Mouse (Mus musculus) adrenal gland, postnatal 36 days (tissue): ENCODE results near the gene Gadl1. TPM values are rescaled to one million over a fixed set of nuclear protein-coding genes. Genes with fewer than 3 reads are reported as not detected.

Source experiments
- DNase-seq, 2 experiments: peaks; one replicate each; pipeline ENCODE4 v3.0.0; 2021; ENCODE audit warnings: mixed read lengths in 1 of 2
- long read RNA-seq, 2 experiments: library from polyadenylated mRNA; stranded (forward); transcript quantifications; one replicate each; pipeline ENCODE4 v2.0.0; 2021; ENCODE audit warnings: borderline sequencing depth in 2 of 2
- total RNA-seq, 2 experiments: library from RNA; stranded (reverse); gene quantifications; 2 replicates each; pipeline ENCODE4 v1.2.3; 2021

Gene Gadl1
- under 1 TPM; 0.10 to 0.30 TPM for total RNA-seq
- long read RNA-seq, experiment 1: 0 reads
- long read RNA-seq, experiment 2: 0 reads

DNA sequence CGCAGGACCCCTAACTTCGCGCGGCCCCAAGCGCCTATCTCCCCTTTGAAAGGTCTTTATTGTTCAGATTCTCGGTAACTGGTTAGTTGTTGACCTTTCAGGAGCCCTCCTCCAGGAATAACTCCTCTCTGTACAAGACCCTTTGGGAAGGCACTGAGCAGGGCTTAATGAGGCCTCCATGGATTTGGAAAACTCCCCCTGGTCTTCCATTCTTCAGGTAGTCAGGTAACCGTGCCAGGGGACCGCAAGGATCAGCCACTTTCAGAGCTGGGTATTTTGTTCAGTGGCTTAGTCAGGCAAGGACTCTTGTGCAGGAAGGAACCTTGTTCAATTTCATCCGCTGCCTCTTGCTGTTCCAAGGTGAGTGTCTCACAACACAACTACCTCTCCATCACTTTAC lies at the start of gene Gadl1:
Gene Gadl1, plus strand, starts transcription at position 301 of the 400 bp plus-strand sequence.
- DNase-seq: no peak

DNA sequence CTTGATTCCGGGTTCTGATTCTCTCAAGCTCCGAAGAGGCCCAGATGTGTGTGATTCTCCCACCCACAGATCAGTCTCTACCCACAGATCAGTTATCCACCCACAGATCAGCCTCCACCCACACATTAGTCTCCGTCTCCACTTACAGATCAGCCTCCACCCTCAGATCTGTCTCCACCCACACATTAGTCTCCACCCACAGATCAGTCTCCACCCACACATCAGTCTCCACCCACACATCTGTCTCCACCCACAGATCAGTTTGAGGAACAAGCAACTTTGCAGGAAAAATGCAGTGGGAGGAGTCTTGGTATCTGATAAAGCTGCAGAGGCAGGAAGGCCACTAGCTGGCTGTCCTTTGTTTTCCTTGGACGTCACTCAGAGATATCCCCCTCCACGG lies 46.5 kb upstream of the Gadl1 start:
- no peak for DNase-seq

DNA sequence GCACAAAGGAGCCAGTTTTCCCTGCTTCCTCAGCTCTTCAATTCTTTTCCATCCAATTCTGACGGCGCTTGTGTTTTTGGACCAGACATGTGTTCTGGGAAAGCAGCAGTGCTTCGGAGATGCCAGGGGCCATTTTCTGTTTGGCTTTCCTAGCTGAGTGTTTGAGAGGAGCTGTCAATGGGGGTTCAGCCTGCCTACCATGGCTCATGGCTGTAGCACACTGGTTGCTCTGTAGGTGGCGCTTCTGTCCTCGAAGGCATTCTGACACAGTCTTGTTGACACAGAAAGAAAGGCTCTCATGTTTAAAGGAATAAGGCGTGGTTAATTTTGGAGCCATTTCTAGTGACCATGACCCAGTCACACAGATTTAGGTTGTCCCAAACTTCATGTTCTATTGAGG lies 45.9 kb upstream of the Gadl1 start:
- peak; percentile 40 for DNase-seq

DNA sequence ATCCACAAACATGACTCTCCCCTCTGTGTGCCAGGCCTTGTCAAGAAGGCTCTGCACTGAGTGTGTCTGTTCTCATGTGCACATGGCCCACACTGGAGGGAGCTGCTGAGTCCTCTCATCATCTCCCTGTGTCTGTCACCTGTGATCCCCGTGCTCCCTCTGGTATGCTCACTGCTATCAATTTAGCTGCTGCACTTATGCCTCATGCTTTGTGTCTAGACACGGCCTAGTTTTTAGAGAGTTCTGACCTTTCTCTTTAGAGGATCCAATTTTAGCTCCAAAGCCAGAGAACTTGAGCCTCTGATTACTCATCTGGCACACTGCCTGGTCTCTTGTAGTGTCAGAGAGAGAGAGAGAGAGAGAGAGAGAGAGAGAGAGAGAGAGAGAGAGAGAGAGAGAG lies 42.0 kb upstream of the Gadl1 start:
- DNase-seq: peak; percentile 77 to 81

DNA sequence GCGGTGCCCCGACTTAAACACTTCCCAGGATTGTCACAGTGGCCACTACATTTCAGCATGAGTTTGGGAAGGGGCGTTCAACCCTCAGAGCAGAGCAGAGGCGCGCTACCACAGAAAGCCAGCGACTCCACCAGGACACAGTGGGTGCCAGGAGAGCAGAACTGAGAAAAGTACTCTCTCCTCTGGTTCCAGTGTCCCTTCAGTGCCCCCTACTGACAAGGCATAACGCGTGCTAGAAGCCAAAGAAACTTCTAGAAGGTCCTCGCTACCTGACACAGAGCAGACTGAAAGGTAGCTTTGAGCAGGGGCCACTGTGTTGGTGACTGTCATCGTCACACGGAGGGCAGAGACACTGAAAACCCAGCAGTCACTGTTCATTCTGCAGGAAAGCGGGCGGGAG lies 39.1 kb upstream of the Gadl1 start:
- DNase-seq: peak in 1 of 2 experiments; percentile 16

DNA sequence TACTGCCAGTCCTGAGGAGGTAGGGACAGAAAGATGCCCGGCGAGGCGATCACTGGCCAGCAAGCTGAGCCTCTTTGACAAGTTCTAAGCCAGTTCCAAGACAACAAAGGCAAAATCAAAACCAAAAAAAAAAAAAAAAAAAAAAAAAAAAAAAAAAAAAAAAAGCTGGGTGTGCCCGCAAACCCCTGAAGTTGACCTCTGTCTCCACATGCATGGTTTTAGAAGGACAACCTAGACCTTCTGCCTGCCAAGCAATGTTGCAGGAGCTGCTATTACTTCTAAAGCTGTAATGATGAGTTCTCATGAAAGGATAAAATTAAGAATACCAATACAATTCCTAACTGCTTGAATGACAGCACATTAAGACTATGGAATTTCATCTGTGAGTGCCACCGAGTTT lies 38.6 kb upstream of the Gadl1 start:
- no peak for DNase-seq

DNA sequence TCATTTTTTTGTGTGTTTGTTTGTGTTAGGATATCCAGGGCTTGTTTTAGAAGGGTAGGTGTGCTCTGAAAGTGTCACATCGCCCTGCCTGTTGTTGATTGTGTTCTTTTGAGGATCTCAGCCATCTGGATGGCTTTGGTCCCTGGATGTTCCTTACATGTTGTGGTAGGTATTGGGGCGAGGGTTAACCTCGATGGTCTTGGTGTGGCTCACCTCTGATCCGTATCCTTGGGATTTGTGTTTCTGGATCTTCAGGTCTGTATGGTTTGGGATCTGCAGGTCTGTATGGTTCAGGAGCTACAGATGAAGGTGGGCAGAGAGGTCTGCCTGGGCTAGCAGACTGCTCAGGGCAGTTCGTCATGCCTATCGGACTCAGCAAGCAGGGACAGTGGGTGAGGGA lies 28.8 kb upstream of the Gadl1 start:
- DNase-seq: no peak

DNA sequence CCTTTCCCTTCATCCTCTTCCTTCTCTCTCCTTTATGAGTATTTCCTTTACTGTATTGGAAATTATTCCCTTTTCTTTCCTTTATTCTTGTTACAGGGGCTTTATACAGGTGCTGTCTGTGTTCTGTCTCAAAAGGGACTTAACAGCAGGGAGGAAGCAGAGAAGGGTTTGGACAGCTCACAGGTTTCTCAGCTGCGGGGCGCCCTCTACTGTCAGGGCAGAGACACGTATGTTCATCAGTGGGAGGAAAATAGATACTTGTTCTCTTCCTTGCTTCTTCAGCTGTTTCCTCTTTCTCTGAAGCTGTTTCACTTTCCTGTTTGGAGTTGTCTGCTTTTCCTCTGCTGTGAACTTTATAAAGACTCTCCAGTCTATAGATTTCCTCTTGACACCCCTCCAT lies 28.1 kb upstream of the Gadl1 start:
- DNase-seq: peak; percentile 73 to 80

DNA sequence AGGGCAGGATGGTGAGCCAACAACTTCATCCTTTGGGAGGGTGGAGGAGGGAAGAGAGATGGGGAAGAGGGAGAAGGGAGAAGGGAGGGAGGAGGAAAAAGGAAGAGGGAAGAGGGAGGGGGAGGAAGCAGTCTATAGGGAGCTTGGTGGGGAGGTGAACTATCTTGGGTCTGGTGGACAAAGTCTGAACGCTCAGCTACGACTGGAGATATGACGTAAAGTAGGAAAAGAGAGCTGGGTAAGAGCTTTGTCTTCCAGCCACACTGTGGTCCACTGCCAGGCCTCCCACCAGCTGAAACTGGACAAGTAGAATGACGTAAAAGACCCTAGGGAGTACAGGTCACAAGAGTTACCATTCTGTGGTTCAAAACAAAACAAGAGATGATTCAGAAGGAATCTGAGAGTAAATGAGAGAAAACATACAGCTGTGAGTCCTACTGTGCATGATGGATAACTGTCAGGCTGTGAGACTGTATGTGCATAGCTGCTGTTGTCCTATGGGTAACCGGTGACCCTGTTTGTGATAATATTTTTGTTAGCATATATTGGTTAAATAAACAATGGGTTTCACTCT lies 26.5 kb upstream of the Gadl1 start:
- DNase-seq: no peak

DNA sequence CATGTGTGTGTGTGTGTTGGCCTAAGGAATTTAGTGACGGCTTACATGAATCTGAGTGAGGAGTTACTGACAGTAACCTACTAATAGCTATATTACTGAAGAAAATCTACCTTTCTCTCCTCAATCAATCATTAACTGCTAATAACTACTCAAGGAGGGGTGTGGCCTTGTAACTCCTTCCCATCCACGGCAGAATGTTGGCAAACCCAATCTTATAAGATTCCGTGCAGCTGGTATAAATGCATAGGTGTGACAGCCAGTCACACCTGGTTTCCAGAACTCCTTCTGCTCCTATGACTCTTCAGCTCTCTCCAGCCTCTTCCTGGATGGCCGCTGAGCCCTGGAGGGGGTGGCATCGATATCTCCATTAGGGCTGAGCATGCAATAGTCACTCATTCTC lies 25.8 kb upstream of the Gadl1 start:
- no peak for DNase-seq

DNA sequence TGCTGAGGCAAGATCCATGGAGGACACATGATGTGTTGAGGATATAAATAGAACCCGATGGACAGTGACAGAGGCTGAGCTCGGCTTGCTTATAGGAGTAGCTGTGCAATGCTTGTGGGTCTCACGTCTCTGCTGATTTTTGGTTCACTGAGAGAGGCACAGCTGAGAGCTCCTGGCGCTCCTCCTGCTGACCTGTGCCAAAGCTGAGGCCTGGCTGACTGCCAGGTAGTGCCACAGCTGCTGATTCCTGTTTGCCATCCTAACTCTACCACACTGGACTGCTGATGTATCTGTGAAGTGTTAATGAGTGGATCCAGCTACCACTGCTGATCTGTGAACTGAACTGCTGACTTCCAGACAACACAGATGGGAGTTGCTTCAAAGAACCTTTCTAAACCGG lies 21.7 kb upstream of the Gadl1 start:
- DNase-seq: no peak

DNA sequence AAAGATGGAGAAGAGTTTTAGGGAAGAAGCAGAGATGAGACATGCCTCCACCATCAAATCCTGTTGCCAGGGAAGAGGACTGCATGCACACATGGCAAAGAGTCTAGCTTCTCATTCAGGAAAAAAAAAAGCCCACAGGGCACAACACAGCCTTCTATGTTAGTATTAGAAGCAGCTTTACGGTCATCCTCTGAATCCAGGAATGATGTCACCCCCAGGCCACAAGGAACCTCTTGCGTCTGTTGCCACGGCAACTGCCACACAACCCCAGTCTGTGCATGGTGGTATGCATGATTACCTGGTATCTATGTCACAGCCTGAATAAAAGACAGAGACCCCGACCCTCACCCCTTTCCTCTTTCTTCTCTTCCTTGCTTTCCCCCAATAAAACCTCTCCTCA lies 16.1 kb upstream of the Gadl1 start:
- no peak for DNase-seq

DNA sequence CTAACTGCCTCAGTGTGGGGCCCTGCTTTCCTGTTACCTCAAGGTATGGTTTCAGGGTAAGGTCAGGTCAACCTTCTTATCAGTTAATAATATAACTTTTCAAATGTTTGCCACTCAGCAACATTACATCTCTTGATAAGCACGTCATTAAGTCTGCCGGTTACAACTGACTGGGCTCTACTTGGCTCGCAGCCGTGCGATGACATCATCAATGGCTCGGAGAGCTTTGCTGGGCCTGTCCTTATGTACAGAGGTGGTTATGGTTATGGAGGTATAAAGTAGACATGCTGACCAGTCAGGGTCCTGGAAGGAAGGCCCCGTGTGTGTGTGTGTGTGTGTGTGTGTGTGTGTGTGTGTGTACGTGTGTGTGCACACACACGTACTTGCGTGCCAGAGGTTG lies 15.3 kb upstream of the Gadl1 start:
- DNase-seq: peak; percentile 25 to 26

DNA sequence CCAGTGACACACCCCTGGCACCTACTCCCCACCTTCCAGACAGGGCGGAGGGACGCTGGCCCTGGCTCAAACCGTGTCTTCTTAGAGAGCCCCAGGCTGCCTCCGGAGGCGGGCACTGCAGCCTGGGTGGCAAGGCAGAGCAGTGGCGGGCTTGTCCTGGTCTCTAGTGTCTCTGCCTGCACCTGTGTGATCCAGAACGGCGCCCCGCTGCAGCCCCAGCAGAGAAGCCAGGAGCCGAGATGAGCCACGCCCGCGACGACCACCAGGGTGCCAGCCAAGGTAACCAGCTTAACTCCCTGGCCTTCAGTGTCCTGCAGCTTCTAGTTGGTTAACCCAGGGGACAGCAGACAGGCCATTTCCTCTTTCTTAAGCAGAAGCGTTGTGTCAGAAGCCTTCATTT lies 930 bp upstream of the Gadl1 start:
- no peak for DNase-seq

DNA sequence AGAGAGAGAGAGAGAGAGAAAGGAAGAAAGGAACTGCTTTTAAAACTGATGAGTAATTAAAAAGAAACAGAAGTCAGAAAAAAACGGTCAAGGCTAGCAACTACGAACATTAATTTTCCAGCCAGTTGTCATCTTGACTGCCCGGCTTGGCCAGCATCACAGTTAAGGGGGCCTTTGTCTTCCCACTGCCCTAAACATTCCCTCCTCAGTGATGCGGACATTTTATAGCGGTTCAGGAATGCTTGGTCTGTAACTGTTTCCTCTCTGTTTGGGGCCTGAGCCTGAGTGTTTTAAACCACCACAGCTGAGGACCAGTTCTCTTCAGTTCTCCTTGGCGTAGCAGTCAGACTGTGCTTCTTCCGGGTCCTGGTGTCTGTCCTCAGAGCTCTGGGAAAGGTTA lies 4.8 kb downstream of the Gadl1 start:
- no peak for DNase-seq

DNA sequence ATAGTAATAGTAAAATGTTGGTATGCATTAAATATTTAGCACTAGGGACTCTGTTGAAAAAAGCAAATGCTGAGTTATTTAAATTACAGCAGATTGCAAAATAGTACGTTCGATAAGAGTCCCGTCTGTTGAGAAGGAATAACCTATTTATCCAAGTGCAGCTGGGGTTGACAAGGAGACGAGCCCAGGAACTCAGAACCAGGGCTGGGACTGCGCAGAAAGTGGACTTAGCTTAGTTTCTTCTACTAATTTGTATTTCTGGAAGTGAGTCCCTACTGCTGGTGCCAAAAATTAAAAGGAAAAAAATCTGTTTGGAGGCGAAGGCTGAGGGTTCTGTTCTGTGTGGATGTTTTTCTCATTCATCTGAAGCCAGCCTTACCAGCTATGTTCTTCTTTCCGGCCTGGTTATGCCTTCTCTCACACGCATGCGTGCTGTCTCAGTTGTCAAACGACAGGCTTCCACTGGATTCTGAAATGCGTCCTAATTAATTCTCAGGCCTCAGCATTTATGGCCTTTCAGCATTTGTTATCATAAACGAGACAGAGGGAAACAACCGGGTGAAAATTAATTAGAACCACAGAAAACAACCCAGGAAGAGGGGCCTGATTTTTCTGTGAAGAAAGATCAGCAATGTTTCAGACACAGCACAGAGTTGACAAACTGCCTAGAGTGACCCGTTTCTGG lies 6.5 kb downstream of the Gadl1 start:
- DNase-seq: no peak

DNA sequence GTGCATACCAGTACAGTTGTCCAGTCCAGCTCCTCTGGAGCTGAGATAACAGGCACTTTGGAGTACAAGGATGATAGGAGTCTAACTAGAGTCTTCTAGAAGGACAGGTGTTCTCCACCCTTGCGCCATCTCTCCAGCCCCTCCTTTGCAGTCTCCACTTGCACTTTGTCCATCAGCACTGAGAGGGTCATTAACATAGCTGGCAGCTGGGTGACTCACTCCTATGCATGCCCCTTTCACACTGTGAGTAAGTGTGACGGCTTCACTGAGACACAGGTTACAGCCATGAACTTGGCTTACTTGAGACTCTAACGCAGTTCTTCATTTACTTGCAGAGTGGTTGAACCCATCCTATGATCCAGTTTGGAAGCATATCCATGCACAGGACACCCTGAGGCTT lies 10.5 kb downstream of the Gadl1 start:
- DNase-seq: no peak

DNA sequence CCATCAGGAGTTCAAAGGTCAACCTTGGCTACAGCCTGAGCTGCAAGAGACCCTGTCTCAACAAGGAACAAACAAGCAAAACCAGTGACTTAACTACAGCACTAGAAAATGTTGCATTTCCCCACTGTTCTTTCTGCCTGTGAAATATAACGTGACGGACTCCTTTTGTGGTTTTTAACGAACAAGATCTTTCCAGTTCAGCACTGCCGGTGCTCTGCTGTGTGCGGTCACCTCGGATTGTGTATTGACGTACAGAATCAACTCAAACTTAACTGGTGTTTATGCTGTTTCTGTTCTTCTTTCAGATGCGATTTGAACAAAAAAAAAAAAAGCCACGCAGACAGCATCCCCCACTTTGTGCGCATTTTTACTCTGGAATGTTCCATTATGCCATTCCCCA lies 13.4 kb downstream of the Gadl1 start:
- DNase-seq: no peak

DNA sequence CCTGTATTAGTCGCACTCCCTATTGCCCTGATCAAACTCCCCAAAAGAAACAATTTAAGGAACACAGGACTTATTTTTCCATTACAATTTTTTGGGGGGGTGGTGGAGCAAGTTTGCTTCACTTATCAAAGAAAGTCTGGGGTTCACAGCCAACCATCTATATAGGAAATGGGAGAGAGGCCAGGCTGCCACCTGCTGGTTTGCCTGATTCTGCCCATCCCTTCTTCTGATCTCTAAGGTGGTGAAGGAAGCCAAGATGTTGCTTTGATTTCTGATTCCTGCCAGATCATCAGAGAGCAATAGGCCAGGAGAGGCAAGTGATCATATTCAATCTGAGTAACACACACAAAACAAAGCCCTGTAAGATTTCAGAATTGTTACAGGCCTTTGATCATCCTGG lies 14.8 kb downstream of the Gadl1 start:
- DNase-seq: no peak

DNA sequence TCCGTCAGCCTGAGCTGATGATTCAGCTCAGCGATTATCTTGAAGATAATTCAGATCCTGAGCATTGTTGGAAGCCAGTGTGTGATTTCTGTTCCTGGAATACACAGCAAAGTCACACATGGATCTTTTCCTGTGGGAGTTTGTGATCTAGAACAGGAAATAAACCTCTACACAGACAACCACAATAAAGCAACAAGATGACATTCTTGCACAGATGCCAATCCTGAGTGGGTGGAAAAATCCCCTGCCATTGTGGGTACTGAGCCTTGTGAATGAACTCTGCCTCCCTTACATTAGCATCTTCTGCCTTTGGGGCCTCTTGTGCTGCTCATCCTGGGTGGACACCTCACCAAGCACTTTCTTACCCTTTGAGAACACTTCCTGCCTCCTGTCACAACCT lies 22.5 kb downstream of the Gadl1 start:
- DNase-seq: no peak

DNA sequence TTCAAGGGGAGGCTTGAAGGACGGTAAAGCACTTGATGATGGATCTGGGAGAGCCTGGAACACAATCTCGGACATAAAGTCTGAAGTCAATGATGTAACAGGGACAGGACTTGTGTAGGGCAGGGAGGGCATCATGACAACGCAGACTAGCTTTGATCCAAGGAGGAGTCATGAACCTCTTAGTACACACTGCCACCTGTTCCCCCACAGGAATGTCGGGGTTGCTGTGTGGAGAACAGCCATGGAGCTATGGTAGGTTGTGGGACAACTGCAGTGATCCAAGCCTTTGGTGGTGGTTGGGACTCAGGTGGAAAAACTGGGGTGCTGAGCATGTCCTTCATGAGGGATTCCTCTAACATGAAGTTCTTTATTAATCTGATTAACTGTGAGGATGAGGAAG lies 23.5 kb downstream of the Gadl1 start:
- DNase-seq: no peak

DNA sequence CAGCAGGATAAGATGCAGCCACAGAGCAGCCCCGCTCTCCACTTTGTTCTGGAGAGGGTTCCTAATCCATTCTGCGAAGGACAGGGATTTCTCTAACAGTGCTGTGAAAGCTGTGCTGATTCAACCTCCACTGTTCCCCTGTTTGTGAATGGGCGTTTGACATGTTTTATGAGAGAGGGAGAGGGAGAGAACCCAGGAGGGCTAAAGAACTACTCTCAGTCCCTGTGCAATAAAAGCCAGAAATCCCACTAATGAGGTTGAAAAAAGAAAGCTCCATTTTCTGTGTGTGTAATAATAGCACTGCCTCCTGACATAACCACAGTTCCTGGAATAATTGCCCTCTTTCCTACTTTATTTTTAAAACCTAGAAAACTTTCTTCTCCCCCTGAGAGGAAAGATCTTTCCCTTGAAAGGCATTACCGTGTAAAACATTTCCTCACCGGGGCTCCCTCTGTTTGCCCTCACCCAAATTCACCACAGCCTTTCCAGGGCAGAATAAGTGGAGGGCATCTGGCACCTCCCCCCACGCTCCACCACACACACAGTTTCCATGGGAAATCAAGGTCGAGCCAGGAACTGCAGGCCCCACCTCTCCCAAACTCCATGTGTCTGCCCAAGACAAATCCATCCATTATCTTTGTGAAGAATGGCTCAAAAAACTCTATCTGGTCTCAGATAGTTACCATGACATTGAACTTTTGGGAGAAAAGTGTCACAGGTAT lies 24.1 kb downstream of the Gadl1 start:
- peak; percentile 7 to 30 for DNase-seq

DNA sequence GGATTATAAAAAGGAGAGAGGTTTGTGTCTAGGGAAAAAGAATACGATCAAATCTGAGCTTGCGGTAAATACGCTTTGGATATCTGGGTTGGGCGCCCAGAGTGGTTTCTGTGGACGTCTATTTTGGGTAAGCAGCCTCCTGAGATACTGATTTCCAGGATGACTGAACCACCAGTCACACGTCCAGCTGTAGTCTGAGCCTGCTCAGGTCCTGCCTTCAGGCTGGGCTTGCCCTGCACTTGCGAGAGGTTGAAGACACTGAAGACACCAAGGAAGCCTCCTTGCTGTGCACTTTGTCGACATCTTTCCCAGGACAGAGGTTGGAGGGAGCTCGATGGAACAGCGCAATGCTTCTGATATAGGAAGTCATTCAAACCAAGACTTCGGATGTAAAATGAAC lies 25.0 kb downstream of the Gadl1 start:
- no peak for DNase-seq

DNA sequence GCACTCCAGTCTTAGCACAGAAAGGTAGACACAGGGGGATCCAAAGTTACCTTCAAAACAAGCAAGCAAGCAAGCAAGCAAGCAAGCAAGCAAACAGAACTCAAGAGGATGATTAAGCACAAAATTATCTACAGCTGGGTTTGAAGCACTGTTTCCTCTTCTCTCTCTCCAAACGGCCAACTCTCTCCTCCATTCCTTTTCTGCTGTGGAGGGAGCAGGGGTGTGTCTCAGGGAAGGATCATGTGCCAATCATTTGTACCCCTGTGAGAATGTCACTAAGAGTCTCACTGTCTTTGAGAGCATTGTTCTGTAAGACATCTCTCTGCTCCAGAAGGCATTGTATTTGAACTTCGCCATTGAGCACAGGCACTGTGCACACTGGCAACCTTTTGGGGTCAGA lies 27.1 kb downstream of the Gadl1 start:
- DNase-seq: no peak
